Mouse (Mus musculus): ENCODE measurements around the gene Gm14137. TPM values are rescaled to one million over a fixed set of nuclear protein-coding genes. Genes with fewer than 3 reads are reported as not detected.

Gene Gm14137
- 0.35 and 0.44 TPM in 2 replicates for polyA plus RNA-seq (2014; fragmentation: Nextera tagmentation; extraction: Ambion mirVana)

GRCm38 (mm10) chr2:119173991-119174651 is at the start of gene Gm14137:
Gene Gm14137, plus strand, starts transcription at chr2:119174509.
- 45% methylated on average over 8 of the region's 8 CpGs for WGBS
- Histone ChIP-seq H3K9me3 (ENCODE audit: control insufficient read depth, low read length) (no peaks in the 10 kb centered on the region), H3K4me2 (ENCODE audit: low read depth, severe bottlenecking) (no peak within 1 kb of the TSS), H3K36me3 (ENCODE audit: control insufficient read depth, insufficient read depth, low read length) (peaks cover under 1% of the 10 kb centered on the region; the same call in 1 of the 2 replicates), H3K27me3 (ENCODE audit: control insufficient read depth, insufficient read depth, low read length) (no peaks in the 10 kb centered on the region), H3K4me3 (ENCODE audit: low read depth, low read length) (no peak within 1 kb of the TSS), H3K27ac (replicated peaks; ENCODE audit: low read depth, low read length) (no peak within 1 kb of the TSS), H3K9ac (ENCODE audit: low read length) (no peak within 1 kb of the TSS; the same call in 1 of the 2 replicates), H3K4me1 (ENCODE audit: control insufficient read depth, insufficient read depth, low read length) (peaks cover 16% of the 10 kb centered on the region)
- no peak for DNase-seq (ENCODE audit: low spot score)
- ATAC-seq (ENCODE audit: insufficient number of reproducible peaks, low FRiP score, low TSS enrichment, low read depth), result no peak

DNA sequence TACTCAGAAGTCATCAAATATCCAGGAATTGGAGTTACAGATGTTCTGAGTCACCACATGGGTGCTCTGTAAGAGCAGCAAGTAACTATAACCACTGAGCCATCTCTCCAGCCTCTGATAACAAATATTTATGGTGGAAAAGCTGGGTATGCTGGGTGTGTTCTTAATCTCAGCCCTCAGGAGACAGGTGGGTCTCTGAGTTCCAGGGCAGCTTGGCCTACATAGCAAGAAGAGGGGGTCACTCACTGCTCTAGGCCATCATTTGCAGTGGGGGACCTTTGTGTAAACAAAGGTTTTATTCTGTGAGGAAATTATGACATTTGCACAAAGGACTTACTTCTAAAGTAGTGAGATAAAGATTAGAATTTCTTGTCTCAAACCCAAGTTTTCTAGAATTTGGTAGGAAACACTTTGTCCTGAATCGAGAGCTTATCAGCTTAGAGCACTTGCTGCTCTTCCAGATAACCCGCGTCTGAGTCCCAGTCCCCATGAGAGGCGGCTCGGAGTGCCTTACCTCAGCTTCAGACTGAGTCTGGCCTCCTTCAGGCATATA is 37.9 kb upstream of the Gm14137 start:
- Histone ChIP-seq H3K4me2 (ENCODE audit: low read depth, severe bottlenecking) (no peak overlapping the region), H3K4me1 (ENCODE audit: control insufficient read depth, insufficient read depth, low read length) (no peaks in the 10 kb centered on the region), H3K9me3 (ENCODE audit: control insufficient read depth, low read length) (no peaks in the 10 kb centered on the region), H3K27ac (replicated peaks; ENCODE audit: low read depth, low read length) (no peak overlapping the region), H3K9ac (ENCODE audit: low read length) (no peak overlapping the region), H3K4me3 (ENCODE audit: low read depth, low read length) (no peak overlapping the region), H3K27me3 (ENCODE audit: control insufficient read depth, insufficient read depth, low read length) (no peaks in the 10 kb centered on the region), H3K36me3 (ENCODE audit: control insufficient read depth, insufficient read depth, low read length) (peaks cover 22% of the 10 kb centered on the region)
- ATAC-seq (ENCODE audit: insufficient number of reproducible peaks, low FRiP score, low TSS enrichment, low read depth) (no peak), DNase-seq (ENCODE audit: low spot score) (no peak)
- 92% methylated on average over 5 of the region's 5 CpGs for whole genome bisulfite sequencing

- no peak for DNase-seq (ENCODE audit: low spot score)
- ATAC-seq (ENCODE audit: insufficient number of reproducible peaks, low FRiP score, low TSS enrichment, low read depth), result no peak
- Histone ChIP-seq H3K36me3 (ENCODE audit: control insufficient read depth, insufficient read depth, low read length) (peaks cover 37% of the 10 kb centered on the region), H3K27ac (replicated peaks; ENCODE audit: low read depth, low read length) (no peak overlapping the region), H3K4me3 (ENCODE audit: low read depth, low read length) (no peak overlapping the region), H3K27me3 (ENCODE audit: control insufficient read depth, insufficient read depth, low read length) (no peaks in the 10 kb centered on the region), H3K9me3 (ENCODE audit: control insufficient read depth, low read length) (no peaks in the 10 kb centered on the region), H3K4me2 (ENCODE audit: low read depth, severe bottlenecking) (no peak overlapping the region), H3K9ac (ENCODE audit: low read length) (no peak overlapping the region), H3K4me1 (ENCODE audit: control insufficient read depth, insufficient read depth, low read length) (no peaks in the 10 kb centered on the region)
- WGBS, result 83% methylated on average over 2 of the region's 2 CpGs
Observed at GRCm38 (mm10) chr2:119145199-119145598, 29.1 kb upstream of the Gm14137 start.

GRCm38 (mm10) chr2:119146435-119146834 is 27.9 kb upstream of the Gm14137 start:
- no peak for DNase-seq (ENCODE audit: low spot score)
- Histone ChIP-seq H3K4me3 (ENCODE audit: low read depth, low read length) (no peak overlapping the region), H3K27me3 (ENCODE audit: control insufficient read depth, insufficient read depth, low read length) (no peaks in the 10 kb centered on the region), H3K4me1 (ENCODE audit: control insufficient read depth, insufficient read depth, low read length) (no peaks in the 10 kb centered on the region), H3K4me2 (ENCODE audit: low read depth, severe bottlenecking) (no peak overlapping the region), H3K36me3 (ENCODE audit: control insufficient read depth, insufficient read depth, low read length) (peaks cover 37% of the 10 kb centered on the region), H3K9me3 (ENCODE audit: control insufficient read depth, low read length) (no peaks in the 10 kb centered on the region), H3K9ac (ENCODE audit: low read length) (no peak overlapping the region), H3K27ac (replicated peaks; ENCODE audit: low read depth, low read length) (no peak overlapping the region)
- no peak for ATAC-seq (ENCODE audit: insufficient number of reproducible peaks, low FRiP score, low TSS enrichment, low read depth)
- 91% methylated on average over 6 of the region's 6 CpGs for WGBS

- peaks cover 37% of the 10 kb centered on the region for H3K36me3 ChIP-seq (ENCODE audit: control insufficient read depth, insufficient read depth, low read length)
- ATAC-seq (ENCODE audit: insufficient number of reproducible peaks, low FRiP score, low TSS enrichment, low read depth), result no peak
- 89% methylated on average over 22 of the region's 22 CpGs for WGBS
Observed at GRCm38 (mm10) chr2:119147160-119147678, 27.1 kb upstream of the Gm14137 start.

GRCm38 (mm10) chr2:119147775-119148174 is 26.5 kb upstream of the Gm14137 start:
- DNase-seq (ENCODE audit: low spot score) (no peak), ATAC-seq (ENCODE audit: insufficient number of reproducible peaks, low FRiP score, low TSS enrichment, low read depth) (no peak)
- Histone ChIP-seq H3K27me3 (ENCODE audit: control insufficient read depth, insufficient read depth, low read length) (no peaks in the 10 kb centered on the region), H3K4me3 (ENCODE audit: low read depth, low read length) (no peak overlapping the region), H3K9me3 (ENCODE audit: control insufficient read depth, low read length) (no peaks in the 10 kb centered on the region), H3K4me1 (ENCODE audit: control insufficient read depth, insufficient read depth, low read length) (no peaks in the 10 kb centered on the region), H3K9ac (ENCODE audit: low read length) (no peak overlapping the region), H3K36me3 (ENCODE audit: control insufficient read depth, insufficient read depth, low read length) (peaks cover 35% of the 10 kb centered on the region), H3K27ac (replicated peaks; ENCODE audit: low read depth, low read length) (no peak overlapping the region), H3K4me2 (ENCODE audit: low read depth, severe bottlenecking) (no peak overlapping the region)
- WGBS, result 90% methylated on average over 8 of the region's 8 CpGs

More at GRCm38 (mm10) chr2:119147160-119147678, 27.1 kb upstream of the Gm14137 start:
- no peak for DNase-seq (ENCODE audit: low spot score)
- Histone ChIP-seq H3K27me3 (ENCODE audit: control insufficient read depth, insufficient read depth, low read length) (no peaks in the 10 kb centered on the region), H3K9me3 (ENCODE audit: control insufficient read depth, low read length) (no peaks in the 10 kb centered on the region), H3K4me3 (ENCODE audit: low read depth, low read length) (no peak overlapping the region), H3K9ac (ENCODE audit: low read length) (no peak overlapping the region), H3K4me2 (ENCODE audit: low read depth, severe bottlenecking) (no peak overlapping the region), H3K27ac (replicated peaks; ENCODE audit: low read depth, low read length) (no peak overlapping the region), H3K4me1 (ENCODE audit: control insufficient read depth, insufficient read depth, low read length) (no peaks in the 10 kb centered on the region)

GRCm38 (mm10) chr2:119152255-119152654 is 22.1 kb upstream of the Gm14137 start:
- ATAC-seq (ENCODE audit: insufficient number of reproducible peaks, low FRiP score, low TSS enrichment, low read depth) (no peak), DNase-seq (ENCODE audit: low spot score) (no peak)
- no peaks in the 10 kb centered on the region for H3K9me3 ChIP-seq (ENCODE audit: control insufficient read depth, low read length)
- 88% methylated on average over 6 of the region's 6 CpGs for WGBS
- H3K27me3 ChIP-seq (ENCODE audit: control insufficient read depth, insufficient read depth, low read length), result no peaks in the 10 kb centered on the region
- H3K27ac ChIP-seq (replicated peaks; ENCODE audit: low read depth, low read length), result no peak overlapping the region
- H3K9ac ChIP-seq (ENCODE audit: low read length), result no peak overlapping the region
- H3K36me3 ChIP-seq (ENCODE audit: control insufficient read depth, insufficient read depth, low read length), result peaks cover 12% of the 10 kb centered on the region
- no peak overlapping the region for H3K4me3 ChIP-seq (ENCODE audit: low read depth, low read length)
- H3K4me1 ChIP-seq (ENCODE audit: control insufficient read depth, insufficient read depth, low read length), result peaks cover 4% of the 10 kb centered on the region; the same call in 1 of the 2 replicates
- H3K4me2 ChIP-seq (ENCODE audit: low read depth, severe bottlenecking), result no peak overlapping the region

- Histone ChIP-seq H3K9ac (ENCODE audit: low read length) (no peak overlapping the region), H3K36me3 (ENCODE audit: control insufficient read depth, insufficient read depth, low read length) (peaks cover 8% of the 10 kb centered on the region; the same call in 1 of the 2 replicates), H3K4me2 (ENCODE audit: low read depth, severe bottlenecking) (no peak overlapping the region), H3K4me1 (ENCODE audit: control insufficient read depth, insufficient read depth, low read length) (peaks cover 4% of the 10 kb centered on the region; the same call in 1 of the 2 replicates), H3K27me3 (ENCODE audit: control insufficient read depth, insufficient read depth, low read length) (no peaks in the 10 kb centered on the region), H3K27ac (replicated peaks; ENCODE audit: low read depth, low read length) (no peak overlapping the region), H3K4me3 (ENCODE audit: low read depth, low read length) (no peak overlapping the region), H3K9me3 (ENCODE audit: control insufficient read depth, low read length) (no peaks in the 10 kb centered on the region)
- ATAC-seq (ENCODE audit: insufficient number of reproducible peaks, low FRiP score, low TSS enrichment, low read depth), result no peak
- DNase-seq (ENCODE audit: low spot score), result no peak
- 76% methylated on average over 2 of the region's 2 CpGs for WGBS
Observed at GRCm38 (mm10) chr2:119154683-119155082, 19.6 kb upstream of the Gm14137 start.

All from limb, embryonic 11.5 days (tissue).